Mouse (Mus musculus) intestine, postnatal 0 days (tissue): ENCODE results near the gene 3110082I17Rik. TPM values are rescaled to one million over a fixed set of nuclear protein-coding genes. Genes with fewer than 3 reads are reported as not detected.

ENCODE experiments used
- ATAC-seq: fragments of 200-750 bp; cut with Nextera tagmentation; 2 replicates; pipeline ENCODE4 v1.8.0; 2017; ENCODE audit warnings: mild to moderate bottlenecking, moderate TSS enrichment, moderate library complexity
- H3K27ac ChIP-seq: fragments of 300-500 bp; sonication (generic); 2 replicates; pipeline ENCODE4 v1.5.1; 2014; ENCODE audit warnings: mild to moderate bottlenecking, low read depth, low read length, moderate library complexity
- H3K27me3 ChIP-seq: fragments of 300-500 bp; sonication (generic); replicated peaks from 2 replicates; pipeline ENCODE4 v1.6.1; 2014; ENCODE audit warnings: low read length, mixed read lengths; ENCODE audit not compliant: control insufficient read depth, insufficient read depth
- H3K36me3 ChIP-seq: fragments of 300-500 bp; sonication (generic); 2 replicates; pipeline ENCODE4 v1.6.1; 2014; ENCODE audit warnings: mild to moderate bottlenecking, moderate library complexity; ENCODE audit not compliant: control insufficient read depth, insufficient read depth
- H3K4me1 ChIP-seq: fragments of 300-500 bp; sonication (generic); replicated peaks from 2 replicates; pipeline ENCODE4 v1.6.1; 2014; ENCODE audit warnings: antibody characterized with exemption, low read length, mixed read lengths; ENCODE audit not compliant: control insufficient read depth, insufficient read depth
- H3K4me2 ChIP-seq: fragments of 300-500 bp; sonication (generic); replicated peaks from 2 replicates; pipeline ENCODE4 v1.6.1; 2014; ENCODE audit warnings: low read depth, mild to moderate bottlenecking, moderate library complexity
- H3K4me3 ChIP-seq: fragments of 300-500 bp; sonication (generic); 2 replicates; pipeline ENCODE4 v1.5.1; 2014; ENCODE audit warnings: low read depth, low read length
- H3K9ac ChIP-seq: fragments of 300-500 bp; sonication (generic); 2 replicates; pipeline ENCODE4 v1.6.1; 2014; ENCODE audit warnings: mild to moderate bottlenecking, low read depth, low read length
- H3K9me3 ChIP-seq: fragments of 300-500 bp; sonication (generic); 2 replicates; pipeline ENCODE4 v1.6.1; 2016; ENCODE audit warnings: mixed run types; ENCODE audit not compliant: control insufficient read depth
- CTCF ChIP-seq: sonication (generic); IDR thresholded peaks from 2 replicates; pipeline ENCODE4 v1.5.1; 2016; ENCODE audit warnings: low read depth, mild to moderate bottlenecking, control low read depth, antibody characterized with exemption, moderate library complexity
- WGBS: fragments of 180-500 bp; shearing (Covaris S2); extraction: QIAGEN DNeasy Blood & Tissue Kit; methylation state at CpG from one replicate; pipeline ENCODE4 v1.1.7; 2014; 5-methylcytosine and 5-hydroxymethylcytosine counted together
- polyA plus RNA-seq: library from polyadenylated mRNA; unstranded; fragments of >200 nt; fragmentation: Nextera tagmentation; extraction: Ambion mirVana; gene quantifications from 2 replicates; pipeline ENCODE4 v1.2.1, GENCODE M21; 2015

3110082I17Rik gene
- polyA plus RNA-seq, 1 experiment from 2014 or later: 8.3 TPM

- 63% methylated on average over 18 of the region's 18 CpGs for WGBS
- Histone ChIP-seq H3K4me2 (no peak within 1 kb of the TSS), H3K27me3 (no peaks in the 10 kb centered on the region), H3K4me1 (peaks cover 18% of the 10 kb centered on the region; the same call in 1 of the 2 replicates), H3K36me3 (no peaks in the 10 kb centered on the region), H3K9ac (no peak within 1 kb of the TSS), H3K4me3 (no peak within 1 kb of the TSS), H3K9me3 (no peaks in the 10 kb centered on the region), H3K27ac (no peak within 1 kb of the TSS)
- no peak for TF ChIP-seq CTCF
- no peak for ATAC-seq
Observed at GRCm38 (mm10) chr5:139377468-139378270, 82.7 kb downstream of the 3110082I17Rik start, which contains the start of gene Gpr146. Gpr146 (plus strand) TSS chr5:139377697.

- Histone ChIP-seq H3K9ac (no peak overlapping the region), H3K27me3 (no peaks in the 10 kb centered on the region), H3K27ac (no peak overlapping the region), H3K36me3 (no peaks in the 10 kb centered on the region; the same call in 1 of the 2 replicates), H3K9me3 (no peaks in the 10 kb centered on the region), H3K4me3 (no peak overlapping the region), H3K4me1 (peaks cover 15% of the 10 kb centered on the region; the same call in 1 of the 2 replicates), H3K4me2 (no peak overlapping the region)
- ATAC-seq: no peak
- 78% methylated on average over 2 of the region's 2 CpGs for WGBS
- no peak for TF ChIP-seq CTCF
Observed at GRCm38 (mm10) chr5:139374841-139375240, 85.5 kb downstream of the 3110082I17Rik start.

- no peak for ATAC-seq
- Histone ChIP-seq H3K27ac (no peak overlapping the region), H3K9me3 (no peaks in the 10 kb centered on the region), H3K27me3 (no peaks in the 10 kb centered on the region), H3K4me1 (peaks cover 7% of the 10 kb centered on the region; the same call in 1 of the 2 replicates), H3K4me3 (no peak overlapping the region), H3K4me2 (no peak overlapping the region), H3K36me3 (no peaks in the 10 kb centered on the region; the same call in 1 of the 2 replicates), H3K9ac (no peak overlapping the region)
- no peak for TF ChIP-seq CTCF
- 55% methylated on average over 6 of the region's 6 CpGs for WGBS
Observed at GRCm38 (mm10) chr5:139373889-139374444, 86.4 kb downstream of the 3110082I17Rik start.

- 0 out of 2 replicates have a peak, but pooled peaks cover 5% of the 10 kb centered on the region for H3K4me1 ChIP-seq
Observed at GRCm38 (mm10) chr5:139373126-139373525, 87.2 kb downstream of the 3110082I17Rik start.

GRCm38 (mm10) chr5:139371631-139372401 is 88.5 kb downstream of the 3110082I17Rik start:
- peak overlapping the region; percentile 66 for H3K4me3 ChIP-seq
- H3K27me3 ChIP-seq: no peaks in the 10 kb centered on the region
- no peaks in the 10 kb centered on the region; the same call in 1 of the 2 replicates for H3K36me3 ChIP-seq
- under 1% methylated on average over 39 of the region's 39 CpGs for WGBS
- H3K4me1 ChIP-seq: 0 out of 2 replicates have a peak, but pooled peaks cover 5% of the 10 kb centered on the region
- peak overlapping the region; percentile 87 for H3K27ac ChIP-seq
- peak; percentile 87 for ATAC-seq
- H3K4me2 ChIP-seq: peak overlapping the region; percentile 83
- no peaks in the 10 kb centered on the region for H3K9me3 ChIP-seq
- peak; percentile 50 for TF ChIP-seq CTCF
- H3K9ac ChIP-seq: peak overlapping the region; percentile 94

More at GRCm38 (mm10) chr5:139373126-139373525, 87.2 kb downstream of the 3110082I17Rik start:
- H3K27me3 ChIP-seq: no peaks in the 10 kb centered on the region
- no peak for TF ChIP-seq CTCF
- H3K36me3 ChIP-seq: no peaks in the 10 kb centered on the region; the same call in 1 of the 2 replicates
- H3K9me3 ChIP-seq: no peaks in the 10 kb centered on the region
- no peak for ATAC-seq
- WGBS: 84% methylated on average over 3 of the region's 3 CpGs
- H3K27ac ChIP-seq: no peak overlapping the region
- no peak overlapping the region for H3K4me3 ChIP-seq
- H3K4me2 ChIP-seq: no peak overlapping the region
- no peak overlapping the region for H3K9ac ChIP-seq
